Mouse (Mus musculus) frontal cortex, adult (tissue): Measurements from ENCODE around the gene Fezf2.

Source experiments
- ATAC-seq: cut with Nextera tagmentation; 2 replicates; pipeline ENCODE4 v1.9.2; 2017; ENCODE audit warnings: mild to moderate bottlenecking, moderate library complexity, mixed read lengths; ENCODE audit not compliant: low TSS enrichment

Fezf2 gene

DNA sequence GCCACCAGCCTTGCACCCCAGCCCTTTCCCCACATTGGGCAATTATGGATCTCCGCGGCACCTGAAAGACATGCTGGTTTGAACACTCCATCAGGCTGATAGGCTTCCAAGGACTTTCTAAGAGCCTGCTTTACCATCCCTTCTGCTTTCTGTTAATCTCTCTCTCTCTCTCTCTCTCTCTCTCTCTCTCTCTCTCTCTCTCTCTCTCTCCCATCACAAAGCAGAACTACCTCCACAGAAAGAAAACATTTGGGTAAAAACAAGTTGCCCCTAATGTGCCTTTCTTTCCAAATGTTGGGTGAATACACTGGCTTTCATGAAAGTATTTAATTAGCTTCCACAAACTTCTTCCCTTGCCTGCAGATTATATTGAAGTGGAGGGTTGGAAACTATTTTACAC is at the start of gene Fezf2:
Gene Fezf2 (minus strand): TSS at position 101 of the 400 bp plus-strand sequence.
- ATAC-seq: no peak

- ATAC-seq: peak; percentile 72
Measured at GRCm38 (mm10) chr14:12397561-12397960, 49.6 kb upstream of the Fezf2 start.

DNA sequence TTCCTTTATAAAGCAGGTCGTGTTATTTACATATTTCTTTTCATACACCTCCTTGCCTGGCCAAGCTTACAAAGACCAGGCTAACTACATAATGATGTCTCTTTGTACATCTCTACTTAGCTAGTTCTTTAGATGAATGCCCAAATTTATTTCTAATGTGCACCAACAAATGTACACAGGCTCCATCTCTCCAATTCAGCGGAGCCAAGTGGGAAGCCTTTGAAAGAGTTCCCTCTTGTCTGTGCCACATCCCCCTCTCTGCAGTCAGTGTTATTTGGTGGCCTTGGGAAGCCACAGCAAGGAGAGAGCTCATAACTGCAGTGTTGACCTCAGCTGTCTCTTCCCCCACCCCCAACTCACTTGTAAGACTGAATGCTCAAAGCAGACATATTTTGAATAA is 46.3 kb upstream of the Fezf2 start:
- ATAC-seq: no peak

DNA sequence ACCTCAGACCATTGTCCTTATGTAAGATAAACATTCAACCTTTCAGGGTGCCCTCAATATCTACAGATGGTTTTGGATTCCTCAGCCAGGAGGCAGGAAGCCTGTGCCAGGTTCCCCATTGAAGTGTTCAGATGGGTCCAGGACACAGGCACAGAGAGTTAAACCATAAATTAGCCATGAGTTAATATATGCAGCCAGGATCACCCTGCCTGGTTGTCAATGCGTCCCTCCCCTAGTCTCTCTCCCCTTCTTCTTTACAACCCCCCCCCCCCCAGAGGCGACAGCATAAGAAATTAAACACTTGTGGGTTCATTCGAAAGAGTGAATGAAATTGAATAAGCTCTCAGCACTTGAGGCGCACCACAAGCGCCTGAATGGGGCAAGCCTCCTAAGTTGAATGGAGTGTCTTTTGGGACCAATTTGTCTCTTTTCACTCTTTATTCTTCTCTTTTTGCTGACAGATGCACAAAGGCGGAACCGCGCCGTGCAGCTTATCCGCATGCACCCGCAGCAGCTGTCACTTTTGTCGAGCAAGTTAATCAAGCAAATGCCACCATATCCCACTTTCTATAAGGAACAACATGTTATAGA is 45.4 kb upstream of the Fezf2 start:
- ATAC-seq: peak; percentile 36

- ATAC-seq: no peak
Measured at GRCm38 (mm10) chr14:12391167-12391566, 43.2 kb upstream of the Fezf2 start.

- ATAC-seq: no peak
Measured at GRCm38 (mm10) chr14:12388806-12389436, 40.9 kb upstream of the Fezf2 start.

DNA sequence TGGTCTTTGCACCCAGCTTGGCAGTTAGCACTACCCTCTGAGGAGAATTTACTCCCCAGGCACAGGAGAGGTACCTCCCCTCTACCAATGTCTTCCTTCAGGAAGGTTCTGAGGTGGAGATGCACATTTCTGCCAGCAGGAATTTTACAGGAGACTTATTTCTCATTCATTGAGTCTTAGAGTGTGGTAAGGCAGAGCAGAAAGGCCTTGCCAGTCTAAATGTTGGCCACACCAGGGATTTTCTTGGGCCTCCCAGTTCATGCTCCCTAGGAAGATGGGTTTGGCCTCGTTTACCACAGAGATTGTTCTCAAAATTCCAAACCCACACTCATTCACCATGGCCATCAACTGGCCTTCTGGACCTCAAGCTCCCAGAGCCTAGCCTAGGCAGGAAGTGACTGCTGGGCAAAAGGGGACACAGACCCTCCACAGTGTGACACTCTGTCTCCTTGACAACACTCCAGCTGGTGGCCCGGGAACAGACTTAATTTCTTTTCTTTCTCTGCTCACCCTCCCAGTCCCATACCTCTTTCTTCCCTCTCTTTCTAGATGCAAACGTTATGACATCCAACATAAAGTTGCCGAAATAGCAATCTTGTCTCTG is 40.3 kb upstream of the Fezf2 start:
- no peak for ATAC-seq

DNA sequence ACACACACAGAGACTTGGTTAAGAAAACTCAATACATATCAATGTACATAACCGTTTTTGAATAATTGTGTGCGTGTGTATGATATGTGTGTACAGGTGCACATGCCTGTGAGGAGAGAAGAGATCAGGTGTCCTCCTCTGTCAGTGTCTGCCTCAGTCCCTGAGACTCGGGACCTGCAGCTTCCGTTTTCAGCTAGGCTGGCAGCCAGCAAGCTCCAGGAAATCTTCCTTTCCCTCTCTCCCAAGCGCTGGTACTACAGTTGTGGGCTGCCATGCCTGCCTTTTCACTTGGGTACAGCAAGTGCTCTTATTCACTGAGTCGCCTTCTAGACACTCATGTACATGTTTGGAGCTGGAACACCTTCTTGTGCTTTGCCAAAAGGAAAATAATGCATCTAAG is 39.2 kb upstream of the Fezf2 start:
- peak; percentile 41; the same call in 1 of the 2 replicates for ATAC-seq

- 0 out of 2 replicates have a peak, but pooled peaks have one; percentile 27 for ATAC-seq
Measured at GRCm38 (mm10) chr14:12377883-12378282, 29.9 kb upstream of the Fezf2 start.

DNA sequence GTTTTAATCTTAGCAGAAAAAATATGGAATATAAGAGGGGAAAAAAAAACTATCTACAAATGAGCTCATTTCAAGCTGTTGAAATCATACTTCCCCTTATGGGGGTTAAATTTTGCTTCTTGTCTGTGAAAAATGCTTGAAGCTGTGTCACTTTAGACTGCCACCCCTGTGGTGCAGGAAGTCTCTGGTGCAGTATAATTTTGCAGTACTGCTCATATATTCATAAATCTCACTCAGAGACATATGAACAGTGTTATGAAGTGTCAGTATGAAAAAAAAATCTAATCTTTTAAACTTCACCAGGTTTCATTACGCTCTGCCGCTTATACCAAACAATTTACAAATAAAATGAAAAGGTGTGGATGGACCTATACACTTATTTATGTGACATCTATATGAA is 29.3 kb upstream of the Fezf2 start:
- no peak for ATAC-seq

- ATAC-seq: no peak
Measured at GRCm38 (mm10) chr14:12375451-12375850, 27.5 kb upstream of the Fezf2 start.

GRCm38 (mm10) chr14:12350271-12350916 is 2.4 kb upstream of the Fezf2 start:
- no peak for ATAC-seq

DNA sequence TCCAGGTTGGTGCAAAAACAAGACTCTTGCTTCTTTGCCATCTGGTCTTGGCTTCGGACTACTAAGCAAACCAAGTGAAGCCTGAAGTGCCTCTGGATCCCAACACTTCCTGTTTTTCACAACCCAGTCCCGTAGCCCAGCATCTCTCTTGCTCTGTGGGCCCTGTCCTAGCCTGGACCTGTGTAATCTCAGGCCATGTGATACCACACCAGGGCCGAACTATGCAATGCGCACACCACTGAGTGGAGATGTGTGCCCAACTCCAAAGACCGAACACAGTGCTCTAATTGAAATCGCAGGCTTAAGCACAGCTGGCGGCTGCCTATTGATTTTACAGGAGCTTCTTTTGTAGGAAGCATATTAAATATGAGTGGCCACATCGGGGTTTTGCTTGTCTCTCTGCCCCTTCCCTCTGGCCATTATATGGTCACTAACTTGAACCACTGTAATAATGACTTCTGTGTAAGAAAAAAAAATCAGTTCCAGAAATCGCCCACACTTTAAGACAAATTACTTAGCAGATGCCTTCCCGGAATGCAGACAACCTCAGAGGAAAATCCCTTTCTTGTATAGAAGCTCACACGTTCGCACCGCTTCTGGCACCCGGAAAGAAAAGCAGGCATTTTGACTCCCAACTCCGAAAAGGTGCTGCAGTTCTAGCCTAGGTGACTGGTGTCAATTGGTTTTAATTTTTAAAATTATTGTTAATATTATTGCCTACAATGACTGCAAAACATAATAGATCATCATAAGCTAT is 1.5 kb upstream of the Fezf2 start:
- ATAC-seq: no peak

GRCm38 (mm10) chr14:12346865-12347600 is 956 bp downstream of the Fezf2 start:
- no peak for ATAC-seq

- ATAC-seq: no peak; the same call in 1 of the 2 replicates
Measured at GRCm38 (mm10) chr14:12346011-12346864, 1.8 kb downstream of the Fezf2 start.

DNA sequence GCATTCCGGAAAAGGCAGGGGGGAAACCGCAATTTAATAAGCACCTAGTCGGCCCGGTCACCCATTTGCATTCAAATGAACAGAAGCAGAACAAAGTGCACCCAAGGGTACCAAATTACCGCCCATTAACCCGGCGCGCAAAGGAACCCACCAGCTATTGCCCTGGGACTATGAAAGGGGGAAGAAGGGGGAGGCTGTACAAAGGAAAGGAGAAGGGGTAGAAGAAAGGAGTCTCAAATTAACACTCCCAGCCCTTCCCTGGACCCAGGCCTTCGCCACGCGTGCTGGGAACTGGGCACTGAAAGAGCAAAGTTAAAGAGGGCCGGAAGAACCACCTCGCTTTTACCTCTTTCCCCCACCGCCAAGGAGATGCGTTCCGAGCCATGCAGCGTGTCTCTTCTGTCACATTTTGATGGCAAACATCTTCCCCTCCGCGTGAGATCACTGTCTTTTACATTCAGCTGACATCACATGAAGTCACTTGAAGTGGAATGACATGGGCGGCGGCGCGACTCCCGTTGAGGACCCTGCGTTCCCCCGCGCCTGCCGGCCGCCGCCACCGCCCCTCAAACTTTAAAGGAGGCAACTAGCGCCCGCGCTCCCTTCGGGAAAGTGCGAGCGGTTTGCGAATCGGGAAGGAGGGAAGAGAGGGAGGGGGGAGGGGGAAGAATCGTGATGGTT is 2.6 kb downstream of the Fezf2 start:
- ATAC-seq: 0 out of 2 replicates have a peak, but pooled peaks have one; percentile 7

- no peak for ATAC-seq
Measured at GRCm38 (mm10) chr14:12344746-12345240, 3.2 kb downstream of the Fezf2 start.

- ATAC-seq: no peak
Measured at GRCm38 (mm10) chr14:12344061-12344745, 3.8 kb downstream of the Fezf2 start.

DNA sequence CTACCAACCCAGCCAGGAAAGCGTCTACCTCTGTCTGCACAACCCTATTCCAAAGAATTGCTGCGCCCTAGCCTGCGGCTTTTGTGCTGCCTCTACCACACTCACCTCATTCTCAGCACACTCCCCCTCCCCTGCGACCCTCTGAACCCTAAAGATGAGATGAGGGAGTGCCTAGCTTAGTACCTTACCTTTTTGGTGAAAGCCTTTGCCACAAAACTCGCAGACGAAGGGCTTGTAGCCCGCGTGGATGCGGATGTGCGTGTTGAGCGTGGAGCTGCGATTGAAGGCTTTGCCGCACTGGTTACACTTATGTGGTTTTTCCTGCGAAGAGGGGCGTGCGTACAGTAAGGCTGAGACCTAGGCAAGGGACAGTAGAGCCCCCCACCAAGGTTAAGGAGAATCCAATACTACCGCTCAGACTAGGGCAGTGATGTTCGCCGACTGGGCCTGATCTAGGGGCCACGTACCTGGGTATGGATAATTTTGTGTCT is 4.5 kb downstream of the Fezf2 start:
- ATAC-seq: no peak
